Mouse (Mus musculus): Measurements from ENCODE around the gene Gfm1. TPM values are rescaled to one million over a fixed set of nuclear protein-coding genes. Genes with fewer than 3 reads are reported as not detected.

Gene Gfm1
- polyA plus RNA-seq (2017; shearing (Covaris generic)), result 59.7 TPM

DNA sequence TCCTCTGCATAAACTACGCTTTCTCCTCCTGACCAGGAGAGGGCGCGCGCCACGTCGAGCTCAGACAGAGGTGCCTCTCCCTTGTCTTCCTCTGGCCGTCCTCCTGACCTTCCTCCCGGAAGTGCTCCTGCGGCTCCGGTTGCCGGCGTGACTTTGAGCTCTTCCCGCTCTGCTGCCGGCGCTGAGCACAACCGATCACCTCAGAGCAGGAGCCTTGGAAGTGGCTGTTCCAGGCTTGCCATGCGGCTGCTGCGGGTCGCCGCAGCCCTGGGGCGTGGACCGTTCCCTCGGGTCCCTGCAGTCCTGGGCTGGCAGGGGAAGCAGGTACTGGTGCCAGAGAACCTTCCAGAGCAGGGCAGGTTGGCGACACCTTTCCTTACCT, at the start of gene Gfm1:
Gfm1 (plus strand) TSS at position 98 of the 382 bp plus-strand sequence.

DNA sequence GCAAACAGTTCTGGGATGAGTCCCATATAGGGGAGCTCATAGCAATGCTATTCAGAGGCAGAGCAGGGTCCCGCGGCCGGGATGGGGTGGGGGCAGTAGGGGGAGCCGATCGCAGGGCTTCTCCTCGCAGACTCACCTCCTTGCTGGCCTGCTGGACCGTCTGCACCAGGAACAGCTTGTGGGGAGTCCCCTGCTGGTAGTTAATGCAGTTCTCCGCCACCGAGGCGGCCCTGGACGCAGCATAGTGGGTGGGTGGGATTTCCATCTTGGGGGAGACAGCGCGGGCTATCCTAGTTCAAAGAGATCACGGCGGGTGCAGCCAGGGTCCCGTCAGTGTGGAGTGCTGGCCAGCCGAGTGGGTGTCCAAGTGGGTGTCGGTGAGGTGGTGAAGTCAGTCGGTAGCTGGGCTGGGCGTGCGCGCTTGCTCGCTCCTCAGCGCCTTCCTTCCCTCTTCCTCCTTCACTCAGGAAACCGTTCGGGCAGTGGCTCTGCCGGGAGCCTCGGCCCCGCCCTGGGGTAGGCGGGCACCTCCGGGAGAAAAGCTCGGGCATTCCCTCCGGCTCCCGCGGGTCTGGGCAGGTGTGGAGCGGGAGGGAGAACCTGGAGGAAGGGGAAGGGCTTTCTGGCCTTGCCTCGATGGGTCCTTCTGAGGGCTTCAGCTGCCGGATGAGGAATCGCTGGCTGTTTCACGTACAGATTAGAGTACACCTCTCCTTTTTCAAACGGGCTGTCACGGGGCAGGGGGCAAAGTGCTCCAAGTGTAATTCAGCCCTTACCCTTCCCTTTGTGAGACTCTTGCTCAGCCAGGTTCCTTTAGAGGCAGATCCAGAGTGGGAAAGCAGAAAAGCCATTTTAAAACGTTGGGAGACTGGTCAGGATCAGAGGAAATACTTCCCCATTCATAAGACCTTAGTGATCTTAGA, 33.8 kb downstream of the Gfm1 start, which contains the start of gene Lxn:
Lxn (minus strand) TSS at position 477 of the 923 bp plus-strand sequence.

DNA sequence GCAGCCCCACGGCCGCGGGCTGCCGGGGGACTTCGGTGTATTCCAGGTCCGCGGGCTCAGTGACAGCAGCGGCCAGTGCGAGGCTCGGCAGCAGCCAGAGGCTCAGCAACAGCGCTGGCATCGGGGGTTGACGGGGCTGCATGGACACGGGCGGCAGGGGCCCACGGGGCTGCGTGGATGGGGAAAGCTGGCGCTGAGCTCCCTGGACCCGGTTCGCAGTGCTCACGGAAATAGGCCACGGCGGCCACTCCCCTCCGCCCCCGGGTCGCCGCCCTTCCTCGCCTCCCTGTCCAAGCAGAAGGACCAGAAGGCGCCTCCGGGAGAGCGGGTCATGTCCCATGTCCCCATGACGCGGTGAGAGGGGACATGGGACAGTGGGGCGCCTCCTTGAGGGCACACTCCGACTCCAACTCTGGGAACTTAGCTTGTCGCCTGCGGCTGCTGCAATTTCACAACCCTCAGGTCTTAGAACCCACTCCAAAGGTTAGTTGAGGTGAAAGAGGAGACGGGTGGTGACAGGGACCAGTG, 85.4 kb downstream of the Gfm1 start, which contains the start of gene Rarres1:
Rarres1 (minus strand) TSS at position 250 of the 528 bp plus-strand sequence.

Other genes with a start within 250 kb of the Gfm1 start
- gene Mlf1, start 56.0 kb upstream of the Gfm1 start, polyA plus RNA-seq (2017; shearing (Covaris generic)), result 2.6 TPM
- gene Gm17402, start 54.9 kb upstream of the Gfm1 start, polyA plus RNA-seq (2017; shearing (Covaris generic)), result not detected
- 77.7 TPM for gene Lxn, start 33.8 kb downstream of the Gfm1 start, polyA plus RNA-seq (2017; shearing (Covaris generic))
- gene Rarres1, start 85.4 kb downstream of the Gfm1 start, polyA plus RNA-seq (2017; shearing (Covaris generic)), result not detected
- 60.9 TPM for gene Mfsd1, start 152.6 kb downstream of the Gfm1 start, polyA plus RNA-seq (2017; shearing (Covaris generic))